Comparison of ENCODE assay signal across 8 mouse cellular contexts in genomic region chr14:124191913-124192814, GRCm38 (mm10).
DNase-seq lines count a peak whose midpoint lies in the region; ATAC-seq and TF ChIP-seq lines count a peak whose summit lies in the region.

No protein-coding gene starts in this region.

- H3K36me3 ChIP-seq in kidney, adult 2 months (ENCODE audit: control insufficient read depth, insufficient read depth, low read length), result no peaks in the 10 kb centered on the region
- H3K36me3 ChIP-seq in forebrain, embryonic 13.5 days (ENCODE audit: poor library complexity, severe bottlenecking), result no peaks in the 10 kb centered on the region
- H3K36me3 ChIP-seq in hindbrain, embryonic 16.5 days (ENCODE audit: control insufficient read depth, insufficient read depth, low read length), result no peaks in the 10 kb centered on the region

- no peaks in the 10 kb centered on the region; the same call in 1 of the 2 replicates for H3K27me3 ChIP-seq in kidney, adult 2 months (replicated peaks; ENCODE audit: control insufficient read depth, insufficient read depth, low read length)
- peaks cover 6% of the 10 kb centered on the region for H3K27me3 ChIP-seq in forebrain, embryonic 13.5 days
- no peaks in the 10 kb centered on the region; the same call in 1 of the 2 replicates for H3K27me3 ChIP-seq in hindbrain, embryonic 16.5 days (replicated peaks; ENCODE audit: control insufficient read depth, insufficient read depth, low read length)

- DNase-seq in kidney, adult 18-20 months, result peak; percentile 4
- DNase-seq in kidney, adult 2 months, result no peak
- peak; percentile 69 for DNase-seq in left cerebral cortex, postnatal 4 days
- DNase-seq in retina, embryonic 14.5 days (ENCODE audit: low spot score), result peak; percentile 76
- no peak for DNase-seq in thymus, postnatal 0 days (ENCODE audit: low spot score)

- no peak for TF ChIP-seq CTCF in kidney, adult 2 months (conservative IDR thresholded peaks at IDR 0.05; ENCODE audit: insufficient read depth, insufficient read length, low read depth, low read length)

- ATAC-seq in cerebellum, adult (ENCODE audit: insufficient number of reproducible peaks, low FRiP score, low TSS enrichment), result peak; percentile 73
- ATAC-seq in forebrain, embryonic 13.5 days, result peak; percentile 88
- ATAC-seq in hindbrain, embryonic 16.5 days, result peak; percentile 90

- H3K9ac ChIP-seq in forebrain, embryonic 13.5 days, result peak overlapping the region; percentile 71
- H3K9ac ChIP-seq in hindbrain, embryonic 16.5 days (ENCODE audit: low read depth, low read length), result peak overlapping the region; percentile 77

- peak overlapping the region; percentile 85 for H3K4me2 ChIP-seq in forebrain, embryonic 13.5 days
- peak overlapping the region; percentile 84 for H3K4me2 ChIP-seq in hindbrain, embryonic 16.5 days (ENCODE audit: low read length)

- TF ChIP-seq POLR2A in kidney, adult 2 months (IDR thresholded peaks at IDR 0.05; ENCODE audit: low read depth, low read length), result no peak

- no peaks in the 10 kb centered on the region for H3K9me3 ChIP-seq in forebrain, embryonic 13.5 days (replicated peaks)
- H3K9me3 ChIP-seq in hindbrain, embryonic 16.5 days (ENCODE audit: control insufficient read depth, low read length), result no peaks in the 10 kb centered on the region

- intact Hi-C loops in left cerebral cortex, postnatal 4 days (cut with DNase I), result loop anchor here (10.0 kb wide), 1 partner anchor 447 kb away; no protein-coding TSS in a partner anchor

- H3K27ac ChIP-seq in kidney, adult 2 months (ENCODE audit: insufficient read depth, low read depth, low read length), result no peak overlapping the region
- peak overlapping the region; percentile 31; the same call in 1 of the 2 replicates for H3K27ac ChIP-seq in forebrain, embryonic 13.5 days
- peak overlapping the region; percentile 84 for H3K27ac ChIP-seq in hindbrain, embryonic 16.5 days (ENCODE audit: low read depth, low read length)

- no peak overlapping the region for H3K4me3 ChIP-seq in kidney, adult 2 months (ENCODE audit: insufficient read depth, low read depth, low read length)
- H3K4me3 ChIP-seq in forebrain, embryonic 13.5 days, result peak overlapping the region; percentile 56
- H3K4me3 ChIP-seq in hindbrain, embryonic 16.5 days (ENCODE audit: low read length), result peak overlapping the region; percentile 61

- H3K4me1 ChIP-seq in kidney, adult 2 months (ENCODE audit: control insufficient read depth, insufficient read depth, low read length), result no peaks in the 10 kb centered on the region
- H3K4me1 ChIP-seq in forebrain, embryonic 13.5 days, result peaks cover 23% of the 10 kb centered on the region
- H3K4me1 ChIP-seq in hindbrain, embryonic 16.5 days (ENCODE audit: control insufficient read depth, insufficient read depth, low read depth, low read length), result no peaks in the 10 kb centered on the region

- 2% methylated on average over 42 of the region's 42 CpGs for WGBS in kidney, adult 2 months
- WGBS in forebrain, embryonic 13.5 days, result under 1% methylated on average over 42 of the region's 42 CpGs
- WGBS in hindbrain, embryonic 16.5 days, result under 1% methylated on average over 40 of the region's 42 CpGs

Comparison
In these comparisons a context has a peak if more than half of its experiments do, and no peak if none do; other contexts are left out.
1. DNase-seq: peak in kidney, adult 18-20 months (single experiment), left cerebral cortex, postnatal 4 days (single experiment) and retina, embryonic 14.5 days (single experiment); none in kidney, adult 2 months (single experiment) and thymus, postnatal 0 days (single experiment).
2. Peak in every context shown above with its lines, with median percentiles within 50 percentile points of each other: ATAC-seq.